Mouse (Mus musculus): ENCODE measurements around the gene Gm21304. TPM values are rescaled to one million over a fixed set of nuclear protein-coding genes. Genes with fewer than 3 reads are reported as not detected.
"Not testable (repeated sequence)": the region's sequence is repeated elsewhere in the genome, so short reads cannot be mapped to it uniquely, and the experiment has no call there.

The Gm21304 gene
- polyA plus RNA-seq (2015; fragmentation: Nextera tagmentation; extraction: Ambion mirVana), result not detected in 2 replicates

- not testable (repeated sequence) for ATAC-seq (ENCODE audit: low FRiP score, low read depth); H3K9ac ChIP-seq; H3K9me3 ChIP-seq; H3K27ac ChIP-seq (replicated peaks); H3K4me2 ChIP-seq; H3K36me3 ChIP-seq; H3K4me1 ChIP-seq (replicated peaks); H3K4me3 ChIP-seq; H3K27me3 ChIP-seq
- no CpG with 5 or more reads among the region's 3 CpGs for WGBS
Observed at GRCm38 (mm10) chr10:104168215-104168614, at the start of gene Gm21304. Gene Gm21304 (plus strand): TSS chr10:104168515.

- not testable (repeated sequence) for ATAC-seq (ENCODE audit: low FRiP score, low read depth); H3K27ac ChIP-seq (replicated peaks); H3K4me3 ChIP-seq; H3K4me2 ChIP-seq; H3K36me3 ChIP-seq; H3K27me3 ChIP-seq; H3K4me1 ChIP-seq (replicated peaks); H3K9ac ChIP-seq; H3K9me3 ChIP-seq
- WGBS, result no CpG with 5 or more reads among the region's 3 CpGs
Observed at GRCm38 (mm10) chr10:104142687-104143086, 25.6 kb upstream of the Gm21304 start, which contains the start of gene Gm21293. Gene Gm21293 (plus strand): TSS chr10:104142987.

- not testable (repeated sequence) for H3K36me3 ChIP-seq; H3K4me1 ChIP-seq (replicated peaks); H3K9ac ChIP-seq; ATAC-seq (ENCODE audit: low FRiP score, low read depth); H3K27me3 ChIP-seq; H3K4me2 ChIP-seq; H3K4me3 ChIP-seq; H3K27ac ChIP-seq (replicated peaks); H3K9me3 ChIP-seq
- WGBS, result no CpG with 5 or more reads among the region's 3 CpGs
Observed at GRCm38 (mm10) chr10:104151197-104151596, 17.1 kb upstream of the Gm21304 start, which contains the start of gene Gm6763. Gene Gm6763 (plus strand): TSS chr10:104151497.

GRCm38 (mm10) chr10:104159706-104160105, 8.6 kb upstream of the Gm21304 start, which contains the start of gene Gm8764:
Gene Gm8764 (plus strand): TSS chr10:104160006.
- not testable (repeated sequence) for H3K9me3 ChIP-seq; H3K36me3 ChIP-seq; H3K27me3 ChIP-seq; H3K4me3 ChIP-seq; H3K4me2 ChIP-seq; H3K27ac ChIP-seq (replicated peaks); H3K9ac ChIP-seq; H3K4me1 ChIP-seq (replicated peaks); ATAC-seq (ENCODE audit: low FRiP score, low read depth)
- no CpG with 5 or more reads among the region's 3 CpGs for WGBS

GRCm38 (mm10) chr10:104176724-104177123, 8.4 kb downstream of the Gm21304 start, which contains the start of gene Gm21312:
Gene Gm21312 (plus strand): TSS chr10:104177024.
- H3K4me3 ChIP-seq; H3K27ac ChIP-seq (replicated peaks); H3K4me2 ChIP-seq; H3K4me1 ChIP-seq (replicated peaks); H3K9me3 ChIP-seq; H3K36me3 ChIP-seq; H3K27me3 ChIP-seq; H3K9ac ChIP-seq; ATAC-seq (ENCODE audit: low FRiP score, low read depth): not testable (repeated sequence)
- WGBS, result no CpG with 5 or more reads among the region's 3 CpGs

- not testable (repeated sequence) for H3K4me1 ChIP-seq (replicated peaks); ATAC-seq (ENCODE audit: low FRiP score, low read depth); H3K9me3 ChIP-seq; H3K9ac ChIP-seq; H3K27ac ChIP-seq (replicated peaks); H3K4me3 ChIP-seq; H3K27me3 ChIP-seq; H3K4me2 ChIP-seq; H3K36me3 ChIP-seq
- no CpG with 5 or more reads among the region's 3 CpGs for WGBS
Observed at GRCm38 (mm10) chr10:104185233-104185632, 16.9 kb downstream of the Gm21304 start, which contains the start of gene Gm20765. Gene Gm20765 (plus strand): TSS chr10:104185533.

GRCm38 (mm10) chr10:104193742-104194141, 25.4 kb downstream of the Gm21304 start, which contains the start of gene Gm4340:
Gene Gm4340 (plus strand): TSS chr10:104194042.
- H3K4me2 ChIP-seq; H3K4me3 ChIP-seq; H3K9me3 ChIP-seq; H3K36me3 ChIP-seq; H3K4me1 ChIP-seq (replicated peaks); H3K27me3 ChIP-seq; H3K27ac ChIP-seq (replicated peaks); ATAC-seq (ENCODE audit: low FRiP score, low read depth); H3K9ac ChIP-seq: not testable (repeated sequence)
- WGBS, result no CpG with 5 or more reads among the region's 3 CpGs

- Histone ChIP-seq H3K9ac (no peak overlapping the region), H3K27ac (replicated peaks) (no peak overlapping the region), H3K36me3 (no peaks in the 10 kb centered on the region), H3K9me3 (no peaks in the 10 kb centered on the region), H3K4me1 (replicated peaks) (no peaks in the 10 kb centered on the region), H3K27me3 (no peaks in the 10 kb centered on the region), H3K4me2 (no peak overlapping the region), H3K4me3 (no peak overlapping the region)
- no peak for ATAC-seq (ENCODE audit: low FRiP score, low read depth)
- 94% methylated on average over 1 of the region's 1 CpGs for WGBS
Observed at GRCm38 (mm10) chr10:104209655-104210054, 41.3 kb downstream of the Gm21304 start.

- Histone ChIP-seq H3K36me3 (no peaks in the 10 kb centered on the region), H3K4me2 (no peak overlapping the region), H3K4me3 (no peak overlapping the region), H3K9ac (no peak overlapping the region), H3K27me3 (no peaks in the 10 kb centered on the region), H3K9me3 (no peaks in the 10 kb centered on the region), H3K4me1 (replicated peaks) (no peaks in the 10 kb centered on the region), H3K27ac (replicated peaks) (no peak overlapping the region)
- 85% methylated on average over 3 of the region's 3 CpGs for WGBS
- no peak for ATAC-seq (ENCODE audit: low FRiP score, low read depth)
Observed at GRCm38 (mm10) chr10:104210268-104210990, 42.1 kb downstream of the Gm21304 start.

GRCm38 (mm10) chr10:104214527-104214926, 46.2 kb downstream of the Gm21304 start:
- no peak overlapping the region for H3K27ac ChIP-seq (replicated peaks)
- no peak overlapping the region for H3K4me2 ChIP-seq
- H3K27me3 ChIP-seq, result no peaks in the 10 kb centered on the region
- ATAC-seq (ENCODE audit: low FRiP score, low read depth), result no peak
- WGBS, result 87% methylated on average over 5 of the region's 5 CpGs
- H3K4me3 ChIP-seq, result no peak overlapping the region
- no peak overlapping the region for H3K9ac ChIP-seq
- H3K9me3 ChIP-seq, result no peaks in the 10 kb centered on the region
- H3K36me3 ChIP-seq, result no peaks in the 10 kb centered on the region
- no peaks in the 10 kb centered on the region for H3K4me1 ChIP-seq (replicated peaks)
